Mouse (Mus musculus) forelimb bud, embryonic 11.5 days (tissue): Measurements from ENCODE around the gene Dab2ip.

ENCODE experiments used
- DNase-seq: peaks from one replicate; pipeline ENCODE4 v3.0.0-alpha.2; 2012; ENCODE audit warnings: low read depth, low spot score

Dab2ip gene

DNA sequence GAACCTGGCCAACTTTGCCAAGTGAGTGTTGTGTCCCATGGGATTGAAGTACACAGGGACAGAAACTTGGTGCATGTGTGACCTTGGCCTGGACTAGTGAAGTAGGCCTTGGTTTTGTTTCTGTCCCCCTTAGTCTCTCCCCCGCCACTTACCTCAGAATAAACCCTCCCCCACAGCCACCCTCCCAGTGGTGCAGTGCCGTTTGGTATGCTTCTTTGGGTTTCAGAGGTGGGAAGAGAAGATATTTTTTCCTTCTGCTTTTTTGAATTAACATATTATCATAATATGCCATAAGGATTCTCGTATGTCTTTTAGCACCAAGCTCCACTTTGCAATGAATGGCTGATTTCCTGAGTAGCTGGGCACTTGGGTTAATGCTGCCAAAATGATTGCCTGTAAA lies 157.4 kb downstream of the Dab2ip start:
- no peak for DNase-seq

DNA sequence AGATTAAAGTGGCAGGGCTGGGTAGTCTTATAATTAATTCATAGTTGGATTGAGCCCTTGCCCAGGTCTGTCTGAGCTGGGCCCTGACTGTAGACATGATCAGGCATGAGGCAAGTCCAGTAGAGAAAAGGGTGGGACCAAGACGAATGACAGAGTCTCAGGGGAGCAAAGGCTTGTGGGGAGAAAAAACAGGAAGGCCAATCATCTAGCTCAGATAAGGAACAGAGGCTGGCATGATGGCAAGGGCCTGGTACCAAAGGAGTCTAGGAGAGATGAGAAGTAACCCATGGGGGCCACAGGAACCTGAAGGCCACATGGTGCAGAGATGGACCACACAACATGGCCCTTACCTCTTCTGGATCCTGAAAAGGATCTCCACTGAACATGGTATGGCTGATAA lies 158.1 kb downstream of the Dab2ip start:
- DNase-seq = no peak

DNA sequence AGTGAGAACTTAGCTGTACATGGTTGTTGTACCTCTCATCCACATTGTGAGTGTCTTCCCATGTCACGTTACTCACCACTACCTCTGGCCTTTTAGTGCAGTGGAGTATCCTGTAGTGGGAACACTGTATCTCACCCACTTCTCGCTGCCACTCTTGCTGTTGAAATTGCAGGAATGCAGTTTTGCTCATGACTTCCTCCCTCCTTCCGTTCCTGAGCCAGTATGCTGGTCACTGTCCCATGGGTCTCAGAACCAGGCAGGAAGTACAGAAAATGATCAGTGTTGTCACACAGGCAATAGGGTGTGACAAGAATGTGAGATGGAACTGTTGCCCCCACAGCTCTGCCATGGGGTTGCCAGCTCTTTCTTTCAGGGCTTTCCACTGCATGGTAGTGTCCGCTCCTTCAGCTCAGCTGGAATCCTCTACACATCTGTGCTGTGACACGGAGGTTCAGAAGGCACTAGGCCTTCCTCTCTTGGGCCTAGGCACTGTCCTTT lies 160.0 kb downstream of the Dab2ip start:
- no peak for DNase-seq

DNA sequence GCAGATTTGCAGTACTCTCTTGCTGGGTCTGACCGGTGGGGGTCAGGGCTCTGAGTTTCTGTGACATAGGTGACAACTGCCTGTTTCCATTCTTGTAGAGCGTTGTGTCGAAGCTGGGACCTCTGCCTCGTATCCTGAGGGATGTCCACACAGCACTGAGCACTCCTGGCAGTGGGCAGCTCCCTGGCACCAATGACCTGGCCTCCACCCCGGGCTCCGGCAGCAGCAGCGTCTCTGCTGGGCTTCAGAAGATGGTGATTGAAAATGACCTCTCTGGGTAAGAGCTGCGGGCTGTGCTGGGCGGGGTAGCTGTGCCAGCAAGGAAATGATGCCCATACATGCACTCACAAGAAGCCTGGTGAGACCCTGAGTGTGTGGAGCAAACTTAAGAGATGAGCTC lies 160.6 kb downstream of the Dab2ip start:
- no peak for DNase-seq

DNA sequence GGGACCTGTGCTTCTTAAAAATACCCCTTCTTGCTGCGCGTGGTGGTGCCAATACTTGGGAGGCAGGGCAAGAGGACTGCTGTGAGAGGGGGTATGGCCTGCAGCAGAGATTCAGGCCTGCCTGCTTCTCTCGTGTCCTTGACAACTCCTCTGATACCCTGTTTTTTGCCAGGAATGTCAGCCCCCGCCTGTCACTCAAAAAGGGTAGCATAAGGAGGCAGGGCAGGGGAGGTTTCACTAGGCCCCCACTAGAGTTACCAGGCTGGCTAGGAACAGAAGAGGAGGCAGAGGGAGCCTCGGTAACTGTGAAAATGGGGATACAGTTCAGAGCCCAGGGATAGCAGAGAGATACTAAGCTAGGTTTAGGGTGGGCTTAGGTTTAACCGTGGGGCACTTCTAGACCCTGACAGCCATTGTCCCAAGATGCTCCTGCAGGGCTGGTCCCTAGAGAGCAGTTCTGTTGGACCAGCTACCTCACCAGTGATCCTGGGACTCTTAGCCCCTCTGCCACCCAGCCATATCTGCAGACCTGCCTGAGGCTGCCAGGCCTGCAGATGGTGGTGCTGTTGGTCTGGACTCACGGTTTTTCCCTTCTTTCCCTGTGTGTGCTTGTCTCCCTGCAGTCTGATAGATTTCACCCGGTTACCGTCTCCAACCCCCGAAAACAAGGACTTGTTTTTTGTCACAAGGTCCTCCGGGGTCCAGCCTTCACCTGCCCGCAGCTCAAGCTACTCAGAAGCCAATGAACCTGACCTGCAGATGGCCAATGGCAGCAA lies 161.4 kb downstream of the Dab2ip start:
- DNase-seq = no peak

DNA sequence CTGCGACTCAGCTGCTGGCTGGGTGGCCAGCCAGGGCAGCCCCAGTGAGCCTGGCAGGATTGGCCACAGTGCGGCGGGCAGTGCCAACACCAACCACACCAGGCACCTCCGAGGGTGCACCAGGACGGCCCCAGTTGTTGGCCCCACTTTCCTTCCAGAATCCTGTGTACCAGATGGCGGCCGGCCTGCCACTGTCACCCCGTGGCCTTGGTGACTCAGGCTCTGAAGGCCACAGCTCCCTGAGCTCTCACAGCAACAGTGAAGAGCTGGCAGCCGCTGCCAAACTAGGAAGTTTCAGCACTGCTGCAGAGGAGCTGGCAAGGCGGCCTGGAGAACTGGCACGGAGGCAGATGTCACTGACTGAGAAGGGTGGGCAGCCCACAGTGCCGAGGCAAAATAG lies 162.0 kb downstream of the Dab2ip start:
- no peak for DNase-seq

DNA sequence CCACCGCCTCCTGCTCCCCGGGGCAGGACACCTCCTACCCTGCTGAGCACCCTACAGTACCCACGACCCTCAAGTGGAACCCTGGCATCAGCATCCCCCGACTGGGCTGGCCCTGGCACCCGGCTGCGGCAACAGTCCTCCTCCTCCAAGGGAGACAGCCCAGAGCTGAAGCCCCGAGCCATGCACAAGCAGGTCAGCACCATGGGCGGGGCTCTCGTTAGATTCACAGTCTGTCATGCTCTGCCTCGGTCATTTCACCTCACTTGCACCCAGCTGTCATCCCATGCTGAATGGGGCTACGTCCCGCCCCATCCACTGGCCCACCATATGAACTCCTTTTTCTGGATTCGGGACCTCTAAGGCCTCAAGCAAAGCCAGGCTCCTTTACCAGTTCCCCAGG lies 162.5 kb downstream of the Dab2ip start:
- no peak for DNase-seq

DNA sequence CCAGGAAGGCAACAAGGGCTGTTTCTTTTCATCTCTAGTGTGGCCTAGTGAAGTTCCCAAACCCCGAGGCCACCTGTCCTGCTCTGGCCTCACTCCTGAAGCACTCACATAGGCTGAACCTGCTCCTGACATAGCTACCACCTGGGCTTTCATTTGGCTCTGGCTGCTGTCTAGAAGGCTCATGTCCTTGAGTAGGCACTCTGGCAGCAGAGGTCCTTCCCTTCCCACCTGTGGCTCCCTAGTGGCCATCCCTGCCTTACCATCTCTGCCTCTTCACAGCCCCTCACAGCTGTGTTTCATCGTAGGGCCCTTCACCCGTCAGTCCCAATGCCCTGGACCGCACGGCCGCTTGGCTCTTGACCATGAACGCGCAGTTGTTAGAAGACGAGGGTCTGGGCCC lies 162.9 kb downstream of the Dab2ip start:
- DNase-seq = no peak

DNA sequence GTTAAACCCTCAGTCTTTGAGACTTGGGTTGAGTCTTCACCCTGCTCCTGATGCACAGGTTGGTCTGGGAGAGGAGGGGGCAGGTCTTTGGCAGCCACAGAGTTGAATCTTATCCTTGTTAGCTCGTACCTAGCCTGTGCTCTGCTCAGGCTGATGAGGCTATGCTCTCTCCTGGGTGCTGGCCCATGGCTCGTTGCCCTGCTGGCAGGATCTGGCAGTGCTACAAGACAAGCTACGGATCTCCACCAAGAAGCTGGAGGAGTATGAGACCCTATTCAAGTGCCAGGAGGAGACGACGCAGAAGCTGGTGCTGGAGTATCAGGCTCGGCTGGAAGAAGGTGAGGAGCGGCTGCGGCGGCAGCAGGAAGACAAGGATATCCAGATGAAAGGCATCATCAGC lies 164.8 kb downstream of the Dab2ip start:
- no peak for DNase-seq

DNA sequence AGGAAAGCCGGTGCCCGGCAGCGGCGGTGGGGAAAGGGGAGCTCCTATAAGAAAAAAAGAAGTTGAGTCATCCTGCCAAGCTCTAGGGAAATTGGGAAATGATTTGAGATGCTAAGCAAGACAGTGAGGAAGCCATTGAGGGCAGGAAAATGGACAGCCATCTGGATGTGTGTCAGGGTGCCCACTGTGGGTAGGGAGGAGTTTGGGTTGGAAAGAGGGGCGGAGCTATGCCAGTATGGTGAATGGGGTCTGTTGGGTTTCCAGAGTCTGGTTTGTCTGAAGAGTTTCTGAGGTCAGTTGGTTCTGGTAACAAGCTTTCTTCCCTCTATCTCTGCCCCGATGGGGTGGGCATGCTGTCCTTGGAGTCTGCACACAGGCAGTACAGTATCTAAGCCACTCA lies 165.2 kb downstream of the Dab2ip start:
- DNase-seq = no peak

DNA sequence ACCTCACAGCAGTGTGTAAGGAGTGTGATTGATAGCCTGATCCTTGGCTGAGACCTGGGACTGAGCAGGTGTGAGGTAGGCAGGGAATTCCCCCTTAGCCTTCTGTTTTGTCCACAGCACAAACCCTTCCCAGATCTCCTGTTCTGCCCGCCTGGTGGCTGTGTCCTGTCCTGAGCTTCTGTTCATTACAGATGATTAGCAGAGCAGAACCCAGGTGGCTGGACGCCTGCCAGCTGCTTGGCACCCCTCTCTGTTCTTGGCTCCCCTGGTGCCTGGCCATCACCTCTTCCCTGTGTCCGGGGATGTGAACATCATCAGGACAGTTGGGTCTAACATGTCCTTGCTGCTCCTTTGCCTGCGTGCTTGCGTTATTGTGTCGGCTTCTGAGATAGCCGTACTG lies 165.6 kb downstream of the Dab2ip start:
- DNase-seq = no peak

DNA sequence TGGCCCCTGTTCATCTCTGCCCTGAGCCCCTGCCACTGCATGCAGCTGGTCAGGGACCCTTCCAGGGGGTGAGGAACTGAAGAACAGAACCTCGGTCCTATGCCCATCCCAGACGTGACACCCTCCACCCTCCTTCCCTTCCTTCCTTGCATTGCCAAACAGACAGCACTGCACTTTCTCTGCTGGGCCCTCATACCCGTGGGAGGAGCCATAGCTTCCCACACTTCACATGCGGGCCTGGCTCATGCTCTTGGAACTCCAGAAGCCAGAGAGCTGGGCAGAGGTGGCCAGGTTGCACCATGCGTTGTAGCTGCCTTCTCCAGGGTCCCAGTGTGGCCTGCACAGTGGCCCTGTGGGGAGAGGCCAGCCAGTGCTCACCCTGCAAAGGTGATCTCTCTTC lies 170.6 kb downstream of the Dab2ip start:
- DNase-seq = no peak

DNA sequence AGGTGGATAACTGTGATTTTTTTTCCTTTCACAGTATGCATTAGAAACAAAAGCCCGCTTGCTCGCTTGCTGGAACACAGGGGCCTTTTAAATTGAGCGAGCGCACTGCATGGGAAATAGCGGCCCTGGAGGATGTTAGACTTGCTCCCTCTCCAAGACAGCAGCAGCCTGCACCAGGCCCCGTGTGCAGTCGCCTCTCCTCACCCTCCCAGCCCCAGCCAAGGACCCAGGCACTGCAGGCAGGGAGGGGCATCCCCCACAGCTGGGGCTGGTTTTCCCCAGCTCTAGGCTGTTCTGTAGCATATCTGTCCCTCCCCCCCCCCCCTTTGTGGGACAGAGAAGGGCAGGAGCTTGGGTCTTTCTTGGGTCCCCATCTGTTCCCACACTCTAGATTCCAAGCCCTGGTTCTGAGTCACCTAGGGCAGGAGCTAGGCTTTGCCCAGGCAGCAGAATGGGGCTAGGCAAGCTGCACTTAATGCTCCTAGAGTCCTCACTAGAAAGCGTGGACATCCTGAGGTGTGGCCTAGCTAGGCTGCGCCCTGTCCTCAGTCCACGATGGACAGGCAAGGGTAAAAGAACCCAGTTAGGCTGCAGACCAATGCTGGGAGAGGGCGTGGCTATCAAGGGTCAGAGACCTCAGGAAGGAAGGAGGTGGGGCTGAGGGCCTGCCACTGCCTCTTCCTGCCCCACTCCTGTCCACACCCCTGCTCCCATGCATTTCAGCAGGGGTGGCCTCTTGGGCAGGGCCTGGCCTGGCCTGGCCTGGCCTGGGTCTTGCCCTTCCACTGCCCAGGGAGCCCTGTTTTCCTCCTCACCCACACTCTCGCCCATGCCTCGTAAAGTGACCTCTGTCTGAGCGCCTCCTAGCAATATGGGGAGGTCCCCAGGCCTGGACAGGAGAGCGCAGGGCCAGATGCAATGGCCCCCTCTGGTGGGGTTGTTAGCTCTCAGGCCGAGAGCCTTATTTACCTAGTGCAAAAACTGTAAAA lies 171.3 kb downstream of the Dab2ip start:
- DNase-seq = no peak

DNA sequence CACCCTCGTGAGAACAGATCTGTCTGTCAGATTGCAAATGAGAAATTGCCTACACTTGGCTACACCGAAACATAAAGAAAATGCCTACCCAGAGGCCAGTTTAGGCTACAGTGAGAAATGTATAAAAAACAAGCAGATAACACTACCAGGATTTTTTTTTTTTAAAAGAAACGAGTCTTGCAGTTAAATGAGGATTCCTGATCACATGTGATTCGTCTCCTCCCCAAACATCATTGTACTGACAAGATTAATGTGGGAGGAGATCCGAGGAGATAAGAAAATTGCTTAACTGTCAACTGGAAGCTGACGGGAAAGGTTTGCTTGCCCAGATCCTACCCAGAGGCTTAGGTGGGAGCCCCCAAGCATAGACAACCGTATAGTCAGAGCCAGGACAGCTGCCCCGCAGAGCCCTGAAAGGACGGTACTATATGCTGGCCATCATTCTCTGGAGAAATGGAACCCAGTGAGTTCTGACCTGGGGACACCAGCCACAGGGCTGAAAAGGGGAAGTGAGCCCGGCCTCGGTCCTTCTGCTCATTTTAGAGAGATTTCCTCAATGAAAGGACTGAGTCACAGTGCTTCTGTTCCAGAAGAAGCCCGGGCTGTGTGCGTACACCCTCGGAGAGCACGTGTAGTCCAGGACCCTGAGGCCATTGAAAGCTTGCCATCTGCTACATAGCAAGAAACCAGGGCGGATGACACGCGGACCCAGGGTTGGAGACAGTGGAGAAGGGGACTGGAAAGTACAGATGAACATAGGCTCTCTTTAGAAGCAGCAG lies 173.8 kb downstream of the Dab2ip start:
- DNase-seq = no peak

DNA sequence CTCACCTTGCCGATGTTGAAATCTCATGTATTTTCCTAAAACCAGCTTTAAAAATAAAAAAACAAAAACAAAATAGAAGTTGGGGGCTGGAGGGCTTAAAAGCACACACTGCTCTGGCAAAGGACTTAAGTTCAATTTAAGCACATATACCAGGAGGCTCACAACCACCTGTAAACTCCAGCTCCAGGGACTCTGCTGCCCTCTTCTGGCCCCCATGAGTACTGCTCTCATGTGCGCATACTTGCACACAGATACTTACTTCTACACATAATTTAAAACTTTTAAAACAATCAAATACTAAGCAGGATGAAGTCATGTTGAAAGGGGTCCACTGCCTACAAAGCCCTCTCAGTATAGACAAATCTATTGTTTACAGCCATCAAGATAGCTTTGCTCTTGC lies 176.9 kb downstream of the Dab2ip start:
- DNase-seq = no peak

DNA sequence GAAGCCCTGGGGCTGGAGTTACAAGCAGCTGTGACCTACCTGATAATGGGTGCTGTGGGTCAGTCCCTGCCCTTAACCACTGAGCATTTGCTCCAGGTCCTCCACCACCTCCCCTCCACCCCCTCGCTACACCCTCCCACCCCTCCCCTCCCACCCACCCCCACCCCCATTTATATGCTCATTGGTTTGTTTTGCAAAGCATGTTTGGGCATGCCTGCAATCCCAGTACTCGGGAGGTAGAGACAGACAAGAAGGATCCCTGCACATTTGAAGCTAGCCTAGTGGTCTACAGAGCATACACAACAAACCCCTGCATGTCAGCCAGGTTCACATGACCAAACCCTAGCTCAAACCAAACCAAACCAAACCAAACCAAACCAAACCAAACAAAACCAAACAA lies 178.0 kb downstream of the Dab2ip start:
- no peak for DNase-seq

DNA sequence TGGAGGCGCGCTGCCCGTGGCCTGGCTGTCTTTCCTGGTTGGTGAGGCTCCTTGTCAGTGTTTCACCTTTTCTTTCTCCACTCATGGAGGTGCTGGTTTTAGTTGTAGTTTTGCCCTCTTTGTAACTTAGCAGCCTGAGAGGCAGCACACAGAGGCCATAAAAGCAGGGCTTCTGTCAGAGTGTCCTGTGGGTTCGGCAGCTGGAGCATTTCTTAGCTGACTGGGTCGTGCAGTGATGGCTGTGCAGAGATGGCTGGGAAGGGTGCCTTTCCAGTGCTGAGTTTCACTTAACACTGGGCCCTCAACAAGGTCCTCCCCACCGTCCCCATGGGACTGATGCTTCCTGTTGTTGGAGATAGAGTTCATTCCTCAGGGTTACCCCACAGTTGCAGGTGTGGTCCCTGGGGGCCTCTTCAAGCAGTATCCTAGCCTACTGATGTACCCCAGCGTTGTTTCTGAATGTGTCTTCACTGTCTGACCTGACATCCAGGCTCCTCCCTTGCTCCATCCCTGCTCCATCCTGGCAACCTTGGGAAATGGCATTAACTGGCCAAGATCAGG lies 179.5 kb downstream of the Dab2ip start:
- DNase-seq = no peak

DNA sequence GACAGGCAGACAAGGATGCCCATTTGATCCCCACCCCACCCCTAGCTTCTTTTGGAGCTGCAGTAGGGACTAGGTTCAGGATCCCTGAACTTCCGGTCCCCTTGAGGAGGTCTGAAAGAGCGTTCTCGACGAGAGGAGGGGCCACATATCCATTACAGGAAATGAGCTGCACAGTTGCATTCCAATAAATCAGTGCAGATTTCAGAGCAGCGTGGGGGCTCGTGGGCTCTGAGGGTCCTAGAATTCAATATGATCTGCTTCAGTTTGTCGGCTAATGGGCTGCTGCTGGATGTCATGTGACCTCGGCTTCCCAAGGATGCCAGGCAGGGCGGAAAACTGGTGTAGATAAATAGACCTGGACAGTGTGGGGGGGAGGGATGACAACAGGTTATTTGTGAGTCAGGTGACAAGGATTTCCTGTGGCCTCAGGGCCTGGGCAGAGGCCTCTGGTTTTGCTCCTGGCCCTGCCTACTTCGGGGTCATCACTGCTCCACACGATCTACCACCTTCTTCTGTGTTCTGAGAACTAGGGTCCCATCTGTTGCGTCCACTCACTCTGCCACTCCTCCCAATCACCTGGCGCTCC lies 181.7 kb downstream of the Dab2ip start:
- peak; percentile 57 for DNase-seq

DNA sequence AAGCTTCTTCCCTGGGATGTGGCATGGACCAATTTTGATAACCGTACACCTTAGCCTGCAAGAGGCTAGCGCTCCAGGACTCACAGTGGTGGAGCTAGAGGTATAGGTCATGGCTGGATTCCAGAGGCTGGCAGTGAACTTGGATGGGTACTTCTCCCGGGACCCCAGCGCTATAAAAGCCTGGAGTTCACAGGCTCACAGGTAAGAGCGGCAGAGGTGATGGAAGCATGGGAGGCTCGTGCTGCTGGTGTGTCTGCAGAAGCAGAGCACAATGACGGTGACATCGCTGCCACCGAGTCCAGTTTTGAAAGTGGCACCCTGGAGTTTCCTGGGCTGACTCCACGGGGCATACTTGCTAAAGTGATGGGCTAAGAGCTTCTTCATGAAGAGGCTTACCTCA lies 187.8 kb downstream of the Dab2ip start:
- DNase-seq = no peak

DNA sequence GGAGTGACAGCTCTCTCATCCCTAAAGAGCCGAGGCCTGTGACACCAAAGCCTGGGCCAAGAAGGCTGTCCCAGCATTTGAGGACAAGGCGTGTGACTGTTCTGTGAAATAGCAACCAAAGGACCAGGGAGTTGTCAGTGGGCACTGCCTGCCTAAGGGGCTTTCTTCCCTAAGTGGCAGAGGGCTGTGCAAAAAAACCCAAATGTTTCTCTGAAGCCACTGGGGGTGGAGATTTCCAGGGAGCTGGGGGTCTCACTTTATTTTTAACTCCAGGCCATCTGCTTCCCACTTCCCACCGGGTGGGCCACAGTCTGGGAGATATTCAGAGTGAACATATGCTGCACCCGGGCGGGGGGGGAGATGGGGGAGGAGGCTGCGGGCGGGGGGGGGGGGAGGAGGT lies 188.6 kb downstream of the Dab2ip start:
- DNase-seq = no peak

DNA sequence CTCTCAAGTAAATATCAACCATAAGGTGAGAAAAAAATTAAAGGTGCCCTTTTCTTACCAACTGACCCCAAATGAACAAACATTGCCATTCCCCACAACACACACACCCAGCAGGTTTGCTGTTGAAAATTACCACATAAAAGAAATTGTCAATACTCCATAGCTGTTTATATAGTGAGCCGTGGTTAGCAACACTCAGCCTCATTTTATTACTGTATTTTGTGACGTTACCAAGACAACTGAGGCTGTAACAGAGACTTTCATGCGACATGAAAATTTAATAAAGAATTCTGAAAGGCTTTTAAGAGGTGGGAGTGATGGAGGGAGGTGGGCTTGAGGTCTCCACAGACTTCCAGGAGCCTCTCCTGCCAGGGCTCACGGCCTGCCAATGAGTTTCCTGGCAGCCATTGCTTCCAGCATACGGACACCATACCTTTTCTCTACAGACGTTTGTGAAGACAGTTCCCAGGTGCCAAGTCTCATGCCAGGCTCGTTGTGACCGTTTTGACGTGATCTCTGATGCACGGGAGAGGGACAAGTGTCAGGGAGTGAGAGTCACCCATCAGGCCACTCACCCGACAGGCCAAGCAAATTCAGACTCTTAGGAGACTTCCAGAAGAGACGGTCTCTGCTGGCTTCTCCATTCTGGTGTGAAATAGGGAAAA lies 189.4 kb downstream of the Dab2ip start:
- no peak for DNase-seq
